In genomic region chr10:111782195-111782810, GRCm38 (mm10) we compare ENCODE assay signal across 14 mouse cellular contexts.
DNase-seq lines count a peak whose midpoint lies in the region; ATAC-seq and TF ChIP-seq lines count a peak whose summit lies in the region.
"Had no signal": no experiment of that assay in that cellular context is flagged by ENCODE, and none has a peak within 500 bp of the region (broad histone marks: within the 10 kb centered on the region; RNA-seq: fewer than 3 reads in every experiment).

No protein-coding gene starts in this region.

- no peaks in the 10 kb centered on the region for H3K9me3 ChIP-seq in kidney, embryonic 14.5 days (ENCODE audit: control insufficient read depth, low read length)
- H3K9me3 ChIP-seq: midbrain, embryonic 13.5 days; neural tube, embryonic 12.5 days had no signal

- TF ChIP-seq POLR2A in kidney, adult 2 months (IDR thresholded peaks at IDR 0.05; ENCODE audit: low read depth, low read length) = no peak
- no peak for TF ChIP-seq POLR2A in bone marrow macrophage, adult 2 months (IDR thresholded peaks at IDR 0.05; ENCODE audit: borderline replicate concordance, low read depth, low read length)

- H3K27me3 ChIP-seq in kidney, adult 2 months (replicated peaks; ENCODE audit: control insufficient read depth, insufficient read depth, low read length) = no peaks in the 10 kb centered on the region
- no peaks in the 10 kb centered on the region for H3K27me3 ChIP-seq in kidney, embryonic 14.5 days (ENCODE audit: control insufficient read depth, insufficient read depth, low read length)
- H3K27me3 ChIP-seq: midbrain, embryonic 13.5 days; neural tube, embryonic 12.5 days had no signal

- no peaks in the 10 kb centered on the region for H3K4me1 ChIP-seq in kidney, adult 2 months (ENCODE audit: control insufficient read depth, insufficient read depth, low read length)
- no peaks in the 10 kb centered on the region for H3K4me1 ChIP-seq in kidney, embryonic 14.5 days (ENCODE audit: control insufficient read depth, insufficient read depth, low read length)
- H3K4me1 ChIP-seq in bone marrow macrophage, adult 2 months (ENCODE audit: control insufficient read depth, insufficient read depth, low read length) = no peaks in the 10 kb centered on the region

- H3K4me2 ChIP-seq in kidney, embryonic 14.5 days (replicated peaks; ENCODE audit: low read depth, low read length) = no peak overlapping the region
- H3K4me2 ChIP-seq: midbrain, embryonic 13.5 days; neural tube, embryonic 12.5 days had no signal

- DNase-seq in kidney, adult 2 months = peak; percentile 14
- DNase-seq in spleen, postnatal 36 days (ENCODE audit: low spot score in 2 of 2) = peak; percentile 20 to 29
- DNase-seq in frontal cortex, postnatal 25 days (ENCODE audit: low spot score in 2 of 2) = no peak
- no peak for DNase-seq in MN1 (ENCODE audit: low spot score)
- no peak for DNase-seq in urinary bladder, postnatal 10 days (ENCODE audit: low spot score)
- DNase-seq: cerebellum, adult 2 months; gastrocnemius, postnatal 36 days; lung, postnatal 10 days had no signal

- TF ChIP-seq CTCF in kidney, adult 2 months (conservative IDR thresholded peaks at IDR 0.05; ENCODE audit: insufficient read depth, insufficient read length, low read depth, low read length) = no peak
- no peak for TF ChIP-seq CTCF in bone marrow macrophage, adult 2 months (IDR thresholded peaks at IDR 0.05; ENCODE audit: low read depth, low read length)

- no peaks in the 10 kb centered on the region for H3K36me3 ChIP-seq in kidney, adult 2 months (ENCODE audit: control insufficient read depth, insufficient read depth, low read length)
- H3K36me3 ChIP-seq in kidney, embryonic 14.5 days (ENCODE audit: control insufficient read depth, insufficient read depth, low read length) = no peaks in the 10 kb centered on the region
- H3K36me3 ChIP-seq: midbrain, embryonic 13.5 days; neural tube, embryonic 12.5 days had no signal

- H3K9ac ChIP-seq in kidney, embryonic 14.5 days (ENCODE audit: low read depth, low read length) = no peak overlapping the region
- H3K9ac ChIP-seq: midbrain, embryonic 13.5 days; neural tube, embryonic 12.5 days had no signal

- no peak overlapping the region for H3K27ac ChIP-seq in kidney, adult 2 months (ENCODE audit: insufficient read depth, low read depth, low read length)
- H3K27ac ChIP-seq in kidney, embryonic 14.5 days (ENCODE audit: low read depth, low read length) = no peak overlapping the region
- no peak overlapping the region for H3K27ac ChIP-seq in bone marrow macrophage, adult 2 months (ENCODE audit: insufficient read depth, low read depth, low read length)
- H3K27ac ChIP-seq: midbrain, embryonic 13.5 days; neural tube, embryonic 12.5 days had no signal

- WGBS in kidney, adult 2 months = 77% methylated on average over 22 of the region's 22 CpGs
- WGBS in kidney, embryonic 14.5 days = 84% methylated on average over 22 of the region's 22 CpGs

- H3K4me3 ChIP-seq in kidney, adult 2 months (ENCODE audit: insufficient read depth, low read depth, low read length) = no peak overlapping the region
- no peak overlapping the region for H3K4me3 ChIP-seq in kidney, embryonic 14.5 days (ENCODE audit: low read length)
- peak overlapping the region; percentile 29 for H3K4me3 ChIP-seq in bone marrow macrophage, adult 2 months (ENCODE audit: insufficient read depth, low read length)
- H3K4me3 ChIP-seq: erythroblast, embryonic 14.5 days; midbrain, embryonic 13.5 days; neural tube, embryonic 12.5 days had no signal

- no peak for ATAC-seq in kidney, embryonic 14.5 days (ENCODE audit: low FRiP score, low TSS enrichment)
- peak; percentile 45 for ATAC-seq in CD4-positive, CD25-positive, alpha-beta regulatory T cell, adult 4 months
- ATAC-seq: midbrain, embryonic 13.5 days had no signal

Comparison
In these comparisons a context has a peak if more than half of its experiments do, and no peak if none do; other contexts are left out.
1. DNase-seq: peak in kidney, adult 2 months (single experiment) and spleen, postnatal 36 days (2 of 2); none in frontal cortex, postnatal 25 days (0 of 2), MN1 (single experiment) and urinary bladder, postnatal 10 days (single experiment).